Mouse (Mus musculus): ENCODE measurements around the gene Camkk1. TPM values are rescaled to one million over a fixed set of nuclear protein-coding genes. Genes with fewer than 3 reads are reported as not detected.

The Camkk1 gene
- 9.4 TPM in 2 replicates for polyA plus RNA-seq (2015; fragmentation: Nextera tagmentation; extraction: Ambion mirVana)

DNA sequence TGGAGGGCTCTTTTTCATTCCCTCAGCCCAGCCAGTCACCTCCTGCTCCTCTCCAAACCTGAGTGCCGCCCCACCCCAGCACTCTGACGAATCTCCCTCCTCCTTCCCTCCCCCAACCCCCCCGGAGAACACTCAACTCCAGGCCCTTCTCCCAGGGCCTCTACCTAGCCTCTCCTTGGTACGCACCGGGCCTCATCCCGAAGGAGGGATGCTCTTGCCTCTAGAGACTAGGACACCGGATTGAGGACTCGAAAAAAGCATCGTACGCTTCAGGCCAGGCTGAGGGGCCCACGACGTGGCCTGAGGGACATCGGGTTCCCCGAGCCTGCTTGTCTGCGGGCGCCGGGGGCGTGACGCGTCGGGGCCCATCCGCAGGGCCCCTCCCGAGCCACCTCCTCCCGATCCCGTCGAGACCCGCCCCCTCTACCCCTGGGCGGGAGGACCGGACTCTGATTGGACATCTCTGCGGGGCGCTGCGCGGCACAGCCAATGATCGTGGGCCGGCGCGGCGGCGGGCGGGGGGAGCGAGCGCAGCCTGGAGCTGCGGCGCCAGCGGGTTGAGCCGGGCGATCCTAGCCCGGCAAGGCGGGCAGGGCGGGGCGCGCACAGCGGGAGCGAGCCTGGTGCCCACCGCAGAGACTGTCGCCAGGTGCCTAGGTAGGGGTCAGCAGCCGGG, at the start of gene Camkk1:
TSS of gene Camkk1 (plus strand) at position 538 of the 676 bp plus-strand sequence.

DNA sequence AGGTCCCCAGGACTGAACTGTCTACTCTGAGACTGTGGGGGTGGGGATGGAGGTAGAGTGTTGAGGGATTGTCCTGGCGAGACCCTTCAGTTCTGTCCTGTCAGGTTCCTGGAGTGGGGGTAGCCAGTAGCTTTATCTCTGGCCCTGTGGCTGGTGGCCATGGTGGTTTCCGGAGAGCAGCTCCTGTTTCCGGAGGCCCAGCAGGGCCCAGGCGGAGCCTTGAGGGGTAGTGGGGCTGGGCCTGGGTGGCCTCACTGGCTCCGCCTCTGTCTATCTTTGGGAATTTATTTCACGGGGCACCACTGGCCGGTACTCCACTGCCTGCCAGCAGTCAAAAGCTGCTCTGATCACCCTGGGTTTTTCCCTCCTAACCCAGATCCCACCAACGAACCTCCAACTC, 20.0 kb upstream of the Camkk1 start, which contains the start of gene P2rx1:
TSS of gene P2rx1 (plus strand) at position 333 of the 400 bp plus-strand sequence.

DNA sequence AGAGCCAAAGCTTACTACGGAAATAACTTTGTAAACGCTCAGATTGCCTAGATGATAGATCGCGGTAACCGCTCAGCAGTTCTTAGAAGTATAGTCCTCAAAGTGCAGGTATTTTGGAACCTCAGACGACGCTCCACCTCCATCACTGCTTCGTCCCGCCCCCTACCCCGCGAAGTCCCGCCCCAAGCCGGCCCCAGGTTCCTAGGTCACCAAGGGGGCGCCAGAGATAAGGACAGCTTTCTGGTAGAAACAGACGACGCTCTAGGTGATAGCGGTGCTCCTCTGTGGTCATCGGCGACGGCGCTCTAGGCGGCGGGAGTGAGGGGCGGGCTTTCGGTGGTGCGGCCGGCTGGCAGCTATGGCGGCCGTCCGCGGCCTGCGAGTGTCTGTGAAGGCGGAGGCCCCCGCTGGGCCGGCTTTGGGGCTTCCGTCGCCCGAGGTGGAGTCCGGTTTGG, 28.8 kb downstream of the Camkk1 start, which contains the start of gene Ncbp3:
TSS of gene Ncbp3 (plus strand) at position 242 of the 455 bp plus-strand sequence.

DNA sequence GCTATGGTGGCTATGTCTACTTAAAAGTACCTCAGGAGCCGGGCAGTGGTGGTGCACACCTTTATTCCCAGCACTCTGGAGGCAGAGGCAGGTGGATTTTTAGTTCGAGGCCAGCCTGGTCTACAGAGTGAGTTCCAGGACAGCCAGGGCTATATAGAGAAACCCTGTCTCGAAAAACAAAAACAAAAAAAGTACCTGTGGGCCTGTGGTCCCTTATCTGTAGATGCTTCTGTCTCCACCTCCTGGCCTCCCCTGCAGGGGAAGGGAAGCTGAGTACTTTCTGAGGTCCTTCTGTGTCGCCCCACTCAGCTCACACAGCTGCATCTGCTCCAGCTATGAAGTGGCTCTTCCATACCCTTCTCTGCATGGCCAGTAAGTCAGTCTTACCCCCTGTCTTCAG, 71.5 kb downstream of the Camkk1 start, which contains the start of gene Itgae:
TSS of gene Itgae (plus strand) at position 301 of the 400 bp plus-strand sequence.

Other genes starting within 250 kb of the Camkk1 start
- gene Cyb5d2, start 222.9 kb upstream of the Camkk1 start, polyA plus RNA-seq (2015; fragmentation: Nextera tagmentation; extraction: Ambion mirVana) = 5.8 and 6.0 TPM in 2 replicates
- gene Zzef1, start 222.8 kb upstream of the Camkk1 start, polyA plus RNA-seq (2015; fragmentation: Nextera tagmentation; extraction: Ambion mirVana) = 6.7 and 7.1 TPM in 2 replicates
- 7.0 and 7.7 TPM in 2 replicates for gene Atp2a3, start 57.8 kb upstream of the Camkk1 start, polyA plus RNA-seq (2015; fragmentation: Nextera tagmentation; extraction: Ambion mirVana)
- gene P2rx1, start 19.9 kb upstream of the Camkk1 start, polyA plus RNA-seq (2015; fragmentation: Nextera tagmentation; extraction: Ambion mirVana) = 446 and 462 TPM in 2 replicates
- 4.7 and 6.2 TPM in 2 replicates for gene Ncbp3, start 28.8 kb downstream of the Camkk1 start, polyA plus RNA-seq (2015; fragmentation: Nextera tagmentation; extraction: Ambion mirVana)
- 0.05 and 0.11 TPM in 2 replicates for gene Itgae, start 71.6 kb downstream of the Camkk1 start, polyA plus RNA-seq (2015; fragmentation: Nextera tagmentation; extraction: Ambion mirVana)
- 2.3 and 3.7 TPM in 2 replicates for gene Haspin, start 119.3 kb downstream of the Camkk1 start, polyA plus RNA-seq (2015; fragmentation: Nextera tagmentation; extraction: Ambion mirVana)
- 0.54 and 0.60 TPM in 2 replicates for gene P2rx5, start 141.4 kb downstream of the Camkk1 start, polyA plus RNA-seq (2015; fragmentation: Nextera tagmentation; extraction: Ambion mirVana)
- 102 and 107 TPM in 2 replicates for gene Emc6, start 158.0 kb downstream of the Camkk1 start, polyA plus RNA-seq (2015; fragmentation: Nextera tagmentation; extraction: Ambion mirVana)
- gene Tax1bp3, start 158.1 kb downstream of the Camkk1 start, polyA plus RNA-seq (2015; fragmentation: Nextera tagmentation; extraction: Ambion mirVana) = 182 and 189 TPM in 2 replicates
- gene Ctns, start 180.0 kb downstream of the Camkk1 start, polyA plus RNA-seq (2015; fragmentation: Nextera tagmentation; extraction: Ambion mirVana) = 20.1 and 20.7 TPM in 2 replicates
- gene Shpk, start 180.5 kb downstream of the Camkk1 start, polyA plus RNA-seq (2015; fragmentation: Nextera tagmentation; extraction: Ambion mirVana) = 3.7 and 4.0 TPM in 2 replicates
- gene Trpv1, start 215.3 kb downstream of the Camkk1 start, polyA plus RNA-seq (2015; fragmentation: Nextera tagmentation; extraction: Ambion mirVana) = not detected in 2 replicates
- 0.05 TPM in 2 replicates for gene Trpv3, start 248.4 kb downstream of the Camkk1 start, polyA plus RNA-seq (2015; fragmentation: Nextera tagmentation; extraction: Ambion mirVana)

Measured in urinary bladder, postnatal 0 days (tissue).